Mouse (Mus musculus) adrenal gland, postnatal 4 days (tissue): ENCODE results near the gene Cdc27. TPM values are rescaled to one million over a fixed set of nuclear protein-coding genes. Genes with fewer than 3 reads are reported as not detected.

Experiments
- DNase-seq, 2 experiments: peaks; one replicate each; pipeline ENCODE4 v3.0.0; 2021 to 2022; ENCODE audit warnings: low spot score in 2 of 2, mixed read lengths in 2 of 2
- long read RNA-seq, 2 experiments: library from polyadenylated mRNA; stranded (forward); transcript quantifications; one replicate each; pipeline ENCODE4 v2.0.0; 2021
- total RNA-seq, 2 experiments: library from RNA; stranded (reverse); gene quantifications; 2 replicates each; pipeline ENCODE4 v1.2.3; 2021

Cdc27 gene
- 10 to 100 TPM; 62.1 to 64.1 TPM for total RNA-seq
- long read RNA-seq, experiment 1, full-length matches to known transcripts: 1 of 4 reads
- long read RNA-seq, experiment 1, partial matches to known transcripts: 0 of 4 reads
- long read RNA-seq, experiment 1, other reads (novel, unspliced or antisense): 3 of 4 reads
- long read RNA-seq, experiment 2, full-length matches to known transcripts: 2 of 12 reads
- long read RNA-seq, experiment 2, partial matches to known transcripts: 4 of 12 reads
- long read RNA-seq, experiment 2, other reads (novel, unspliced or antisense): 6 of 12 reads

DNA sequence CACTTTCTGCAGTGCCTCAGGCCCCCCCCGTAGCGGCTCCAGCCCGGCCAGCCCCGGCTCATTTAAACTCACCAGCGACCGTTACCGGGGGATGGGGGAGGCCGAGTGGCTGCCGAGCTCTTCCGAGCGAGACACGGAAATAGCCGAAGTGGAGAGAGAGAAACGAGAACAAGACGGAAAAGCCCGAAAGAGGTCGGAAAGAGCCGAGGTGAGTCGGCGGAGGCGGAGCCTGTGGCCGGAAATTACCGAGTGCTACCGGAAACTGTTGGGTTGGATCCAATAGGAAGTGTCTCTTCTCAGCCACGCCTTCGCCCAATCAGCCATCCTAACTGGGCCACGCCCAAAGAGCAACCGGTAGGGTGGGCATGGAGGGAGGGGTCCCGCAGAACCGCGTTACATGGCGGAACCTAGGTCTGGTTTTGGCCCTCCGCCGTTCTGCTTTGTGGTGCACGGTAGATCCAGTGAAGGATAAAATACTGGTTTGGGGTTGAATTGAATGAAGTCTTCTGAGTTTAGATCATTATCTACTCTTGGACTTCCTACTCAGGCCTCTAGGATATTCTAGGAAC is at the start of gene Cdc27, which contains the start of gene Myl4:
Gene Cdc27, minus strand, starts transcription at position 215 of the 569 bp plus-strand sequence.
Gene Myl4, plus strand, starts transcription at position 258 of the 569 bp plus-strand sequence.
- peak; percentile 97 to 98 for DNase-seq

- DNase-seq: no peak
Observed at GRCm38 (mm10) chr11:104599265-104599945, 49.0 kb upstream of the Cdc27 start.

DNA sequence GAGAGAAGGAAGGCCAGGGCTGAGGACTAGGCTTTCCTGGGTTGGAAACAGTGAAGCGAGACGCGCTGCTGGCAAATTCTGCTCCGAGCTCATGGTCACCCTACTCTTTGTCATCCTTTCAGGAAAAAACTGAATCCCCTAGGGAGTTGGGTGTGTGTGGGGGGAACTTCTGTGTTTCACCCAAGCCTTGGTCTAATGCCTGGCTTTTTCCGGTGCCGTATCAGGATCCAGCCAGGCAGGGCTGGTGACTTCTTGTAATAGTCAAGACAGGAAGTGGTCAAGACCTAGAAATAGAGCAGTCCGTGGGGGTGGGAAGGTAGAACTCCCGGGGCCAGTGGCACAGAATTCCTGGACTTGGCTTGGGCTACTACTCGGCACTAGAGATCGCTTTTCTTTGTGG is 45.9 kb upstream of the Cdc27 start:
- no peak for DNase-seq

DNA sequence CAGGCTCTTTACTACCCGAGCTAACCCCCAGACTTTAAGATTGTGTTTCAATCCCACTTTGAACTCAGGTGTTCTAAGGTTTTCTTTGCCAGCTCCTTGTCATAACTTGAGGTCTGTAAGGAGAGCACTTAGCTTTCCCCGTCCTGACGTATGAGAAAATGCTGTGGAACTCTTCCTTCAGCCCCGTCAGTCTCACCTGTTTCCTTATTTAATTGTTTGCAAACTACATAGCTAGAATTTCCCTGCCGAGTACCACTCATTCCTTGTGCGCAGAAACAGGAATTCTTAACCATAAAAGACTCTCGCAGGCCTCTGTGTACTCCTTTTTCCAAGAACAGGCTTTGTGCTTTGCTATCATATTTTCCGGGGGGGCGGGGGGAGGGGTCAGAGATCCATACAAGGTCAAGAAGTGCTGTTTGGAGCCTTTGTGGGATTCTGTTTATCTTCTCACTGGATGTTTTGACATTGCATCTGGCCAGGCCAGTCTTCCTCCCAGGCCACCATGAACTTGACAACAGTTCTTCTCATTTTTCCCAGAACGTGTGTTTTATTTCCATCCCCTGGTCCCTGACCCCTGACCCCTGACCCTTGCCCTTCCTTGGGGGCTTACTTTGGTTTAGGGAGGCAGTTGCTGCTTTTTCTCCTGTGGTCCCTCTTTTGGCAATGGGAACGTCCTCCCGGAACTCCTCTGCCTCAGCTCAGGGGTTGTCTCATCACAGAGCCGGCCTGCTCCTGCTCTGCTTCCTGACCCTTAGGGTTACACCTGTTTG is 41.8 kb upstream of the Cdc27 start:
- DNase-seq: no peak

DNA sequence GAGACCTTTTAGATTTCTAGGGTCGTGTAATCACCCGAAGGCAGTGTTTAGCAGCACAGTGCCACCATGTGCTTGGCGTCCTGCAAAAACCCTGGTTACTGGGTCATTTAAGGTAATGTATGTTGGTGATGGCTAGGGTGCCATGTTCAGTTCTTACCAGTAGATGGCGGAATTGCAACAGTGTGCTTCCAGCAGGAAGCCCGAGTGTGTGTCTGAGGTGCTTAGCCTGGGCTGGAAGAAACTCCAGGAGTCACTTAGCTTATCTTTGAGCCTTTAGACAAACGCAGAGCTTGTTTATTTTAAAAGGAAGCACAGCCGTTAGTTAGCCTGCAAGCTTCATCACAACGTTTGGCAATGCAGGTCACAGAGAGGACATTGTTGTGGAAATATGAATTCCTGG is 39.7 kb upstream of the Cdc27 start:
- DNase-seq: peak; percentile 20 to 46

- no peak for DNase-seq
Observed at GRCm38 (mm10) chr11:104589570-104589969, 39.1 kb upstream of the Cdc27 start.

- DNase-seq: no peak
Observed at GRCm38 (mm10) chr11:104588513-104588912, 38.1 kb upstream of the Cdc27 start.

- DNase-seq: no peak
Observed at GRCm38 (mm10) chr11:104587904-104588303, 37.5 kb upstream of the Cdc27 start.

- DNase-seq: no peak
Observed at GRCm38 (mm10) chr11:104585495-104585894, 35.1 kb upstream of the Cdc27 start.

DNA sequence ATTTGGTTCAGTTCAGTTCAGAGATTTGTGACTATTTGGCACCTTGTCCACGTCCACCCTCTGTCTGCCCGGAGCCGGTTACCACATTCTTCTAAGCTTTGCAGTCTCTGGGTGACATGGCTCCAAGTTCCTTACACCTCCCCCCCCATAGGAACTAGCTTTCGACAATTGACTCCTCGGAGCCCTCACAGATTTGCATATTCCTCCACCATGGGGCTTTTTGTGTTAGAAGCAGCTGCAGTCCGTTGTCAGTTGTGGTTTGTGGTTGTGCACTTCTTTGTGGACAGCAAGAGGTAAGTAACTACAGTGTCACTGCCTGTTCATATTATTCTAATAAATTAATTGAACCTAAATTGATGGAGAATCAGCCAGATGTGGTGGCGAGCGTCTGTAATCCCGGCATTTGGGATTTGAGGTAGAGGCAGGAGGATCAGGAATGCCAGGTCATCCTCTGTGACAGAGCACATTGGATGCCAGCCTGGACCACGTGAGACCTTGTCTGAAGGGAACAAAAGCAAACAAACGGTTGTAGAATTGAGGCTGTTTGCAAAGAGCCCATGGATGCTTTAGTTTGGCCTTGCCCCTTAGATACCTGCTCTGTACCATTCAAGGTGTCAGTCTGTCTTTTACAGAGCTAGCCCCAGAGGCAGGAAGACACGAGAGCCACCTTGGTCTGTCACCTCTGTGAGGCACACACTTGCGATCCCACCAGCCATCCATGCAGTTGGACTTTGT is 32.4 kb upstream of the Cdc27 start:
- no peak for DNase-seq

DNA sequence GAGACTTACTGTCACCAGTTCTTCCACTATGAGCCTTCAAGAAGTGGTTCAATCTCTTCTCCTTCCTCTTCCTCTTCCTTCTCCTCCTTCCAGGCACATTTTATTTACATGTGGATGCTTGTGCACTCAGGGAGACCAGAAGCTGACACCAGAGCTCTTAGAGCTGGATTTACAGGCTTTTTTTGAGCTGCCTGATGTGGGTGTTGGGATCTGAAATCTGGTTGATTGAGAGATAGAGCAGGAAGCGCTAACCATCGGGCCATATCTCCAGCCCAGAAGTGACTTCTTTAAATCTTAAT is 31.8 kb upstream of the Cdc27 start:
- DNase-seq: no peak

- no peak for DNase-seq
Observed at GRCm38 (mm10) chr11:104581446-104582307, 31.3 kb upstream of the Cdc27 start.

DNA sequence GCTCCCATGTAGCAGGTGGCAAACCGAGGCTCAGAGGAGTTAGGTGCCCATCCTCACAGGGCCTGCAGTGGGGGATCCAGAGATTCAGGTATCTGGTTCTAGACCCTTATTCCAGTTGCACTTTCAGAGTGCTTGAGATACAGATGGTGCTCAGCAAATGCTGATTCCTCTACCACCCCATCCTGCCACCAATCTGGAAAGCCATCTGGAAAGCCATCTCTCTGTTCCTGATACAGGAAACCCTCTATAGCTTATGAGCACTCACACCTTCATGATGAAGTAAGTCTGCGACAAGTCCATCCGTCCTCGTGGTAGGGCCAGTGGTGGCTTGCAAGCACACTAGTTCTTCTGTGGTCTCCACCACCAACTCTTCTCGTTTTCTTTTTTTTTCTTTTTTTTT is 30.2 kb upstream of the Cdc27 start:
- DNase-seq: no peak

DNA sequence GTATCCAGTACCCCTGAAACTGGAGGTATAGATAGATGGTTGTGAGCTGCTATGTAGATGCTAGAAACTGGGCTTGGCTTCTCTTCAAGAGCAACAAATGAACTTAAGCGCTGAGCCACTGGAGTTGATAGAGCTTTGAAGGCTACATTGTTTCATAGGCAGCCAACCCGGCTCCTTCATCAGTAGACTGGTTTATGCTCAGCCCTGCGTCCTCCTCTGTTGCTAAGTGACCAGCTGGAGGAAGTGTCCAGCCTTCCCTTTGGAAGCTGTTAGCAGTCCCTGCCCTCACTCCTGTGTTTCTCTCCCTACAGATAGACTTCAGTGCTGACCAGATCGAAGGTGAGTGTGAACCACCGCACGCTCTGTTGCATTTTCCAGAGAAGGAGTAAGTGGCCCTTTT is 29.7 kb upstream of the Cdc27 start:
- no peak for DNase-seq

DNA sequence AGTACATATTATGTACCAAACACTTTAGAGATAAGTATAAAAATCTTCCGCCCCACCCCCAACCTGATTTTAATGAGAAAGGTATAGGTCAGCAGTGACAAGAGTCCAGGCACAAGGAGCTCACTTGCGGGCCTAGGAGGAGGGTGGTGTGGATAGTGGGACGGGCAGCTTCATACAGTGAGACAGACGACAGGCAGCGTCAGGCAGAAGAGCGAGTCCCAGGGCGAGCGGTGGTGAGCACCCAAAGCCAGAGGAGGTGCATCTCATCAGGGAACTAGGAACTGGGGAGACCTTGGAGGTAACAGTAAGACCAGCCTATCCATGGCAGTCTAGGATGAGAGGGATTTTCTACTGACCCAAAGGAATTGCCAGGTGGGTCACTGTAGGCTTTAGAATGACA is 29.2 kb upstream of the Cdc27 start:
- DNase-seq: no peak

DNA sequence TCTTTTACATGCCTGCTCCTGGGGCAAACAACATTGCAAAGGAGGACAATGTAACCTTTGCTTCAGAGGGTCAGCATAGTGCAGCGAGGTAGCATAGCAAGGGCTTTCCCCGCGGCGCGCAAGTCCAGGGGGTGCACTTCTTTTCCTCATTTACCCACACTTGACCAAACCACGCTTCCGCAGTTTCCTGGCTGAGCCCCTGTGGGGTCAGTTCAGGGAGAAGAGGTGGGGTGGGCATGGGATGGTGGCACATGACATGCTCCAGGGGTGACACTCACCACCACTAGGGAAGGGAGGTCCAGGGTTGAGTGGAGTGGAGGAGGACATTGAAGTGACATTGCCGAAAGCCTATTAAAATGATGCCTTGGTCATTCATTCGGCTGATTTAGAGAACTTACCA is 28.7 kb upstream of the Cdc27 start:
- no peak for DNase-seq

- no peak for DNase-seq
Observed at GRCm38 (mm10) chr11:104578074-104578473, 27.7 kb upstream of the Cdc27 start.

DNA sequence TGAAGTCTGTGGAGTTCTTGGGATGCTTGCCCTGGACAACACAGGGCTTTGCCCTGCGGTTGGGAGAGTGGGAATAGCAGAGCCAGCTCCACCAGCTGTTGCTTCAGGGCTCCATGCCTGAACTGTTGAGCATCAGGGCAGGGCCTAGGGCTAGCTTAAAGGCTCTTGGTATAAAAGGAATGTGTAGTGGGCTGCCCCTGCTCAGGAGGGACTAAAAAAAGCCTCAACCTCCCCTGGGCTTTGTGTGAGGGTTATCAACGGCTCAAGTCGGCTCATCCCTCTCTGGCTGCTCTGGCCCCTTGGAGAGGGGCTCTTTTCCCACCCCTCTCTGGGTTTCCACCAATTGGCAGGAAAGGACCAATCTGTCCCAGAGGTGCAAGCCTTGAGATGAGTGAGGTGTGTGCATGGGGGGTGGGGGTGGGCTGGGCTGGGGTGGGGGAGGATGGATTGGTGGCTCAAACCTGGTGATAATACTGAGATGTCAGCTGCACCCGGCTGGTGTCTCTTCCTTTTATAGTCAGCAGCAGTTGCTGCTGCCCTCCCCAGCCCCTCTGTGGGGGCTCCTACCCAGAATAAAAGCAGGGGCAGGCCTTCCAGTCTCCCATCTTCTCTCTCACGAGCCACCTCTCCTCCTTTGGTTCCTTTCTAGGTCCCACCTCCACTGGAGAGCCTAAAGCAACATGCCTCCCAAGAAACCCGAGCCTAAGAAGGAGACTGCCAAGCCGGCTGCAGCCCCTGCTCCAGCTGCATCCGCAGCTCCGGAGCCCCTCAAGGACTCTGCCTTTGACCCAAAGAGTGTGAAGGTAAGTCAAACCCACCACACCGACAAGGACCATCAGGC is 26.6 kb upstream of the Cdc27 start:
- DNase-seq: no peak

DNA sequence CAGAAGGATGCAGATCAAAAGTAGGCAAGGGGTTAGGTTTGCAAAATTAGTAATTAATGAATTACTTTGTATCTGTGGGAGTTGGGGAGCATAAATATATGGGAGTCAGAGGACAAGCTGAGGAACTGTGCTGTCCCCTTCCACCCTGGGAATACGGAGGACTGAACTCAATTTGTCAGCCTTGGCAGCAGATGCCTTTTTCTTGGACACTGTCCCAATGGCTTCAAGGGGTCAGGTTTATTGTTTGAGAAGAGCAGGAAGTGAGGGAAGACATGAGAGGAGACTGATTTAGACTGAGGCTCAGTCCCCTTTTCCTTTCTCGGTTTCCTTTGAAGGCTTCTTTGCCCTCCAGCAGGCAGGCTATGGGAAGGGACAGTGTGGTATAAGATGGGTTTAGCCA is 22.1 kb upstream of the Cdc27 start:
- DNase-seq: no peak
